Mouse (Mus musculus): ENCODE data around the gene Scaf4. TPM values are rescaled to one million over a fixed set of nuclear protein-coding genes. Genes with fewer than 3 reads are reported as not detected.

Gene Scaf4
- polyA plus RNA-seq, 1 experiment from 2014 or later: 9.8 TPM

DNA sequence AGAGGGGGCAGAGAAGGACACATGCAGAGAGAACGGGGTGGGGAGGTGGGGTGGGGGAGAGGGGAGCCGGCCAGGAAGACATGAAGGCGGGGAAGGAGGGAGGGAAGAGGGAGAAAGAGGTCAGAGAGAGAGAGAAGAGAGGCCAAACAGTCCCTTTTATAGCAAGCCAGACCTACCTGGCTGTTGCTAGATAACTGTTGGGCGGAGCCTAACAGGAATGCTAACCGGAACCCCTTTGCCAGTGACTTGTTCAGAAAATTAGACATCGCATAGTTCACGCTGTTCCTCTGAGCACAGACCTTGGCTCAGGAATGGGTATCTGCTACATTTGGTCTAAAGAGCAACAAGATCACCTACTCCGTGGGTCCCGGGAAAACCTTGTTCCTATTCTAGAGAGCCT is 6.7 kb upstream of the Scaf4 start:
- Histone ChIP-seq H3K9me3 (replicated peaks) (no peaks in the 10 kb centered on the region), H3K4me2 (0 out of 2 replicates have a peak overlapping the region, but pooled peaks have one; percentile 10), H3K9ac (no peak overlapping the region), H3K4me1 (replicated peaks) (peaks cover 8% of the 10 kb centered on the region), H3K27ac (no peak overlapping the region), H3K27me3 (no peaks in the 10 kb centered on the region), H3K36me3 (no peaks in the 10 kb centered on the region), H3K4me3 (replicated peaks) (no peak overlapping the region)
- ATAC-seq (ENCODE audit: low read depth) (no peak), DNase-seq (no peak)
- 43% methylated on average over 9 of the region's 9 CpGs for whole genome bisulfite sequencing (ENCODE audit: insufficient replicate concordance)

DNA sequence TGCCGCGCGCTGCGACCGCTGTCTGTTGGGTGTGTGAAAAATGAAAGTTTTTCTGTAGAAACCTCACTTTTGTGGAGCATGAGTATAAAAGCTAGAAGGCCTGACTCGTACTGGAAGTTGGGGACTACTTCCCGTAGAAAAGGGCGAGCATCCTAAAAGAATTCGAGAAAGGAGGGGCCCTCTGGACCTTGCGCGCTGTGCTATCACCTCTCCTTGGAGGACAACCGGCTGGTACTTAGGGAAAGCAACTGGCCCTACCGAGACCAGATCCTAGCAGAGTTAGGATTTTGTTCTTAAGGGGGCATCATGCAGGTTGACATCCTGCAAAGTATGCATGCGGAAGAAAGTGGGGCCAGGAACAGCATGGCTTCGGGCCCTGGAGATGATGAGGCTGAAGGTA is 613 bp upstream of the Scaf4 start:
- peak overlapping the region; percentile 77 for H3K9ac ChIP-seq

DNA sequence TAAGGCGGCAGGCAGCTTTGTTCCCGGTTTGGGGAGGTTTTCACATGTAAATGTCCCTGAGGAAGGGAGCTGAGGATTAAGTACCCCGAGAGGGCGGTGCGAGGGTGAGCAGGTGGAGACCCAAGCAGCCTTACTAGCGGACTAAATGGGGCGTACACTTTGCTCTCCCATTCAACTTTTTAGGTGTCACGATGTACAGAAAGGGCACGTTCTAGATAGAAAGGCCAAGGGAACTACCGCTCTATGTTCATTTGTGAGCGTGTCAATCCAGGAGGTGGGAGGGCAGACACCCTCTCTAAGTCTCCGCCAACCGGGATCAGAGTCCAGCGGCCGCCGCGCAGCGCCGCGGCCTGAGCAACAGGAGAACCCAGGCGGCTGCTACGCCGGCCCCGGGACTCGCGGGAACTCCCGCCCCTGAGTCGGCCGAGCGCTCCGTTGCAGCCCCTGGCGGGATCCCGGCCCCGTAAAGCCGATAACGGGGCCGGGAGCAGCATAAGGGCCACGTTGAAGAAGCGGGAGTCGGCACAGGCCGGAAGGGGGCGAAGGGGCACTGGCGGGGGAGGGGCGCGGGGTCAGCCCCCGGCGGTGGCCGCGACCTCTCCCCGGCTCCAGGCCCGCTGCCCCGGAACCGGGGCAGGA is 918 bp downstream of the Scaf4 start:
- peak; percentile 48 for DNase-seq

More for the DNA sequence above, 613 bp upstream of the Scaf4 start:
- DNase-seq (no peak), ATAC-seq (ENCODE audit: low read depth) (no peak)
- WGBS (ENCODE audit: insufficient replicate concordance): 6% methylated on average over 15 of the region's 15 CpGs
- peak overlapping the region; percentile 85 for H3K27ac ChIP-seq
- no peaks in the 10 kb centered on the region for H3K27me3 ChIP-seq
- H3K4me1 ChIP-seq (replicated peaks): peaks cover 47% of the 10 kb centered on the region
- peak overlapping the region; percentile 99 for H3K4me3 ChIP-seq (replicated peaks)
- peak overlapping the region; percentile 96 for H3K4me2 ChIP-seq
- H3K36me3 ChIP-seq: peaks cover 7% of the 10 kb centered on the region; the same call in 1 of the 2 replicates
- H3K9me3 ChIP-seq (replicated peaks): no peaks in the 10 kb centered on the region

GRCm38 (mm10) chr16:90282620-90283265 is 1.6 kb downstream of the Scaf4 start:
- H3K27me3 ChIP-seq: no peaks in the 10 kb centered on the region
- peaks cover 65% of the 10 kb centered on the region for H3K4me1 ChIP-seq (replicated peaks)

More for the DNA sequence above, 918 bp downstream of the Scaf4 start:
- peak overlapping the region; percentile 98 for H3K9ac ChIP-seq
- peak overlapping the region; percentile 93 for H3K27ac ChIP-seq
- under 1% methylated on average over 52 of the region's 53 CpGs for WGBS (ENCODE audit: insufficient replicate concordance)
- ATAC-seq (ENCODE audit: low read depth): peak; percentile 29
- peak overlapping the region; percentile 96 for H3K4me2 ChIP-seq
- H3K4me1 ChIP-seq (replicated peaks): peaks cover 60% of the 10 kb centered on the region
- no peaks in the 10 kb centered on the region for H3K27me3 ChIP-seq
- H3K36me3 ChIP-seq: peaks cover 7% of the 10 kb centered on the region; the same call in 1 of the 2 replicates
- no peaks in the 10 kb centered on the region for H3K9me3 ChIP-seq (replicated peaks)
- H3K4me3 ChIP-seq (replicated peaks): peak overlapping the region; percentile 99

DNA sequence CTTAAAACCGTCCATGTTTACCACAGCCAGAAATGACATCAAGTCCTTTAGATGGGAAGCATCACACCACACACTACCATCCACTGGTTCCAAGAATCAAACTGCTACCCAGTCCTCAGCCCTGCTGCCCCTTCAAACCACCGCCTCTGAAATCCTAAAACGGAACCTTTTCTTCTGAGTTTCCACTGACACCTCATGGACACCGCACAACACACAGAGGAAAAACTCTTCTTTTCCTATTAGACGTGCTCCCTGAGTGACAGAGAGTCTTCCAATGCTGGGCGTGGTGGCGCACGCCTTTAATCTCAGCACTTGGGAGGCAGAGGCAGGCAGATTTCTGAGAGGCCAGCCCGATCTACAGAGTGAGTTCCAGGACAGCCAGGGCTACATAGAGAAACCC is 2.9 kb downstream of the Scaf4 start:
- H3K4me3 ChIP-seq (replicated peaks): 0 out of 2 replicates have a peak overlapping the region, but pooled peaks have one; percentile 99

More at GRCm38 (mm10) chr16:90282620-90283265, 1.6 kb downstream of the Scaf4 start:
- DNase-seq: no peak
- H3K9ac ChIP-seq: peak overlapping the region; percentile 98
- peak overlapping the region; percentile 99 for H3K4me3 ChIP-seq (replicated peaks)
- no peak for ATAC-seq (ENCODE audit: low read depth)
- H3K4me2 ChIP-seq: peak overlapping the region; percentile 96
- peak overlapping the region; percentile 93 for H3K27ac ChIP-seq
- peaks cover 7% of the 10 kb centered on the region; the same call in 1 of the 2 replicates for H3K36me3 ChIP-seq
- no peaks in the 10 kb centered on the region for H3K9me3 ChIP-seq (replicated peaks)
- 24% methylated on average over 14 of the region's 14 CpGs for WGBS (ENCODE audit: insufficient replicate concordance)

GRCm38 (mm10) chr16:90280989-90281388 is 3.3 kb downstream of the Scaf4 start:
- Histone ChIP-seq H3K9me3 (replicated peaks) (no peaks in the 10 kb centered on the region), H3K4me3 (replicated peaks) (0 out of 2 replicates have a peak overlapping the region, but pooled peaks have one; percentile 99), H3K4me1 (replicated peaks) (peaks cover 74% of the 10 kb centered on the region), H3K9ac (no peak overlapping the region), H3K27ac (peak overlapping the region; percentile 31; the same call in 1 of the 2 replicates), H3K36me3 (peaks cover 7% of the 10 kb centered on the region; the same call in 1 of the 2 replicates), H3K4me2 (peak overlapping the region; percentile 34), H3K27me3 (no peaks in the 10 kb centered on the region)
- ATAC-seq (ENCODE audit: low read depth): no peak
- no peak for DNase-seq
- 66% methylated on average over 5 of the region's 5 CpGs for WGBS (ENCODE audit: insufficient replicate concordance)

More for the DNA sequence above, 2.9 kb downstream of the Scaf4 start:
- ATAC-seq (ENCODE audit: low read depth) (no peak), DNase-seq (no peak)
- Histone ChIP-seq H3K27ac (no peak overlapping the region), H3K9ac (0 out of 2 replicates have a peak overlapping the region, but pooled peaks have one; percentile 1), H3K4me1 (replicated peaks) (peaks cover 71% of the 10 kb centered on the region), H3K36me3 (peaks cover 7% of the 10 kb centered on the region; the same call in 1 of the 2 replicates), H3K9me3 (replicated peaks) (no peaks in the 10 kb centered on the region), H3K27me3 (no peaks in the 10 kb centered on the region), H3K4me2 (peak overlapping the region; percentile 34)
- 73% methylated on average over 9 of the region's 9 CpGs for WGBS (ENCODE audit: insufficient replicate concordance)

GRCm38 (mm10) chr16:90280515-90280914 is 3.8 kb downstream of the Scaf4 start:
- H3K27ac ChIP-seq: 0 out of 2 replicates have a peak overlapping the region, but pooled peaks have one; percentile 31
- 66% methylated on average over 2 of the region's 2 CpGs for WGBS (ENCODE audit: insufficient replicate concordance)
- H3K4me1 ChIP-seq (replicated peaks): peaks cover 75% of the 10 kb centered on the region

GRCm38 (mm10) chr16:90279058-90279457 is 5.2 kb downstream of the Scaf4 start:
- Histone ChIP-seq H3K27me3 (no peaks in the 10 kb centered on the region), H3K4me2 (peak overlapping the region; percentile 33), H3K9ac (0 out of 2 replicates have a peak overlapping the region, but pooled peaks have one; percentile 24), H3K27ac (peak overlapping the region; percentile 66), H3K9me3 (replicated peaks) (no peaks in the 10 kb centered on the region), H3K36me3 (peaks cover 7% of the 10 kb centered on the region; the same call in 1 of the 2 replicates), H3K4me3 (replicated peaks) (no peak overlapping the region), H3K4me1 (replicated peaks) (peaks cover 68% of the 10 kb centered on the region)
- ATAC-seq (ENCODE audit: low read depth) (peak; percentile 59), DNase-seq (peak; percentile 43)
- WGBS (ENCODE audit: insufficient replicate concordance): 7% methylated on average over 6 of the region's 6 CpGs

More at GRCm38 (mm10) chr16:90280515-90280914, 3.8 kb downstream of the Scaf4 start:
- Histone ChIP-seq H3K4me3 (replicated peaks) (no peak overlapping the region), H3K36me3 (peaks cover 7% of the 10 kb centered on the region; the same call in 1 of the 2 replicates), H3K27me3 (no peaks in the 10 kb centered on the region), H3K4me2 (peak overlapping the region; percentile 20; the same call in 1 of the 2 replicates), H3K9me3 (replicated peaks) (no peaks in the 10 kb centered on the region), H3K9ac (no peak overlapping the region)
- DNase-seq (no peak), ATAC-seq (ENCODE audit: low read depth) (no peak)

DNA sequence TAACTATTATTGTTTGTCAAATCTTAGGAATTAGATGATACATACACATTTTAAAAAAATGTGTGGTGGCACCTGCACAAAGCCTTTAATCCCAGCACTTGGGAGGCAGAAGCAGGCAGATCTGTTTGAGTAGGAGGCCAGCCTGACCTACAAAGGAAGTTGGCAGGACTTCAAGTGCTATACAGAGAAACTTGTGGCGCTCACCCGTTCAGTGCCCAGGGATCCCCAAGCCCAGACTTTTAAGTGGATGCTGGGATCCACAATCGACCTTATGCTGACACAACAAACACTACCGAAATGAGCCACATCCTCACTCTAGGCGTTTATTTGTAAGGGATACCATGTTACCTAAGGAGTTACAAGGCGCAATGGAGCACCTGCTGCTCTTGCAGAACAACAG is 8.8 kb downstream of the Scaf4 start:
- WGBS (ENCODE audit: insufficient replicate concordance): 83% methylated on average over 6 of the region's 6 CpGs
- no peak overlapping the region for H3K27ac ChIP-seq
- H3K4me2 ChIP-seq: no peak overlapping the region

DNA sequence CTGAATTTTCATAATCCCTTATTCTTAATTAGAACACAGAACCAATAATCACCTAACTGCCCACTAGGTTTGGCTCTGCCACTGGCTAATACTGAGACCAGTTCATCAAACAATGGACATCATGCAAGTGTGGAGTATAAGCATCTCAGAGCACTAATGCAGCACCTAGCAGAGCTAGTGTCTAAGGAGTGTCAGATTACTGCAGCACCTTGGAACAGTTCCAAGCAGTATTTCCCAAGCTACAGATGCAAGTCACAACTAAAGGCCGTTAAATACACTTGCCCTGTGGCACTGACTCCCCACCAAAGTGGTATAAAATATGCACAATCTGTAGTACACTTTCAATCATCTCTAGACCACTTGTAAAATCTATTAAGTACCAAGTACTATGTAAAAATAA is 17.7 kb downstream of the Scaf4 start:
- WGBS (ENCODE audit: insufficient replicate concordance): 60% methylated on average over 1 of the region's 1 CpGs
- Histone ChIP-seq H3K4me2 (no peak overlapping the region), H3K9me3 (replicated peaks) (no peaks in the 10 kb centered on the region), H3K4me3 (replicated peaks) (no peak overlapping the region), H3K27me3 (no peaks in the 10 kb centered on the region), H3K9ac (no peak overlapping the region), H3K27ac (no peak overlapping the region), H3K36me3 (peaks cover 8% of the 10 kb centered on the region), H3K4me1 (replicated peaks) (peaks cover 73% of the 10 kb centered on the region)
- DNase-seq (no peak), ATAC-seq (ENCODE audit: low read depth) (no peak)

More for the DNA sequence above, 8.8 kb downstream of the Scaf4 start:
- Histone ChIP-seq H3K4me1 (replicated peaks) (peaks cover 56% of the 10 kb centered on the region), H3K36me3 (no peaks in the 10 kb centered on the region), H3K4me3 (replicated peaks) (no peak overlapping the region), H3K9me3 (replicated peaks) (no peaks in the 10 kb centered on the region), H3K27me3 (no peaks in the 10 kb centered on the region), H3K9ac (no peak overlapping the region)
- ATAC-seq (ENCODE audit: low read depth) (no peak), DNase-seq (no peak)

- peak; percentile 58 for ATAC-seq (ENCODE audit: low read depth)
- Histone ChIP-seq H3K27me3 (no peaks in the 10 kb centered on the region), H3K4me3 (replicated peaks) (0 out of 2 replicates have a peak overlapping the region, but pooled peaks have one; percentile 1), H3K4me1 (replicated peaks) (peaks cover 68% of the 10 kb centered on the region), H3K27ac (peak overlapping the region; percentile 86), H3K4me2 (peak overlapping the region; percentile 50), H3K9ac (peak overlapping the region; percentile 7; the same call in 1 of the 2 replicates), H3K9me3 (replicated peaks) (no peaks in the 10 kb centered on the region), H3K36me3 (peaks cover 23% of the 10 kb centered on the region)
- WGBS (ENCODE audit: insufficient replicate concordance): 30% methylated on average over 1 of the region's 1 CpGs
- peak; percentile 35 for DNase-seq
Observed at GRCm38 (mm10) chr16:90265106-90265505, 19.2 kb downstream of the Scaf4 start.
